Mouse (Mus musculus): ENCODE measurements at regions not wholly inside any gene's neighbourhood (a gene's known extent, or its start where the extent isn't known, plus 50 kb on each side); places are given as distances from the start of the nearest gene placed in this dataset.

GRCm38 (mm10) chr3:120477934-120478333 is 693.6 kb downstream of the Rwdd3 start:
- H3K79me2 ChIP-seq (ENCODE audit: control insufficient read depth, insufficient read depth, low read length, poor library complexity): no peaks in the 10 kb centered on the region
- no peaks in the 10 kb centered on the region for H3K36me3 ChIP-seq (ENCODE audit: control insufficient read depth in 1 of 2, insufficient read depth in 2 of 2, low read length in 2 of 2)
- no peak overlapping the region for H3K4me3 ChIP-seq (ENCODE audit: control insufficient read depth in 1 of 2, insufficient read depth in 1 of 2, low read depth in 2 of 2, low read length in 2 of 2)
- no peak overlapping the region for H3K27ac ChIP-seq (ENCODE audit: control insufficient read depth, low read depth, low read length)
- H3K9me3 ChIP-seq (replicated peaks; ENCODE audit: insufficient read depth, low read length): no peaks in the 10 kb centered on the region
- no peak for DNase-seq (ENCODE audit: low read depth, low spot score)
- no peaks in the 10 kb centered on the region for H3K27me3 ChIP-seq (ENCODE audit: control insufficient read depth in 1 of 2, insufficient read depth in 2 of 2, low read length in 2 of 2)
- TF ChIP-seq CHD1 (IDR thresholded peaks at IDR 0.05; ENCODE audit: low read depth, low read length): no peak
- TF ChIP-seq MAZ (IDR thresholded peaks at IDR 0.05; ENCODE audit: low read depth, low read length): no peak
- TF ChIP-seq GATA1 (IDR thresholded peaks at IDR 0.05; ENCODE audit: low read depth, low read length): no peak
- TF ChIP-seq GABPA (IDR thresholded peaks at IDR 0.05; ENCODE audit: low read depth, low read length): no peak
- no peak for TF ChIP-seq BHLHE40 (IDR thresholded peaks at IDR 0.05; ENCODE audit: borderline replicate concordance, low read depth, low read length)
- TF ChIP-seq NELFE (IDR thresholded peaks at IDR 0.05; ENCODE audit: low read depth, low read length): no peak
- no peak for TF ChIP-seq TBP (IDR thresholded peaks at IDR 0.05; ENCODE audit: low read depth, low read length)
- TF ChIP-seq MEF2A (IDR thresholded peaks at IDR 0.05; ENCODE audit: extremely low read depth, insufficient replicate concordance, low read depth, low read length, poor library complexity, severe bottlenecking): no peak
- no peak for TF ChIP-seq RAD21 (IDR thresholded peaks at IDR 0.05; ENCODE audit: low read depth, low read length)
- TF ChIP-seq CTCF (IDR thresholded peaks at IDR 0.05 in 2 of 3, conservative IDR thresholded peaks at IDR 0.05 in 1 of 3; ENCODE audit: control insufficient read depth in 1 of 3, insufficient read depth in 1 of 3, low read depth in 2 of 3, low read length in 3 of 3, poor library complexity in 1 of 3, severe bottlenecking in 1 of 3): no peak
- no peak overlapping the region for H3K9ac ChIP-seq (ENCODE audit: control insufficient read depth, low read depth, low read length, poor library complexity, severe bottlenecking)
- no peaks in the 10 kb centered on the region for H3K4me1 ChIP-seq (ENCODE audit: control insufficient read depth in 1 of 2, insufficient read depth in 2 of 2, low read length in 2 of 2)

- H3K36me3 ChIP-seq (ENCODE audit: control insufficient read depth in 1 of 2, insufficient read depth in 2 of 2, low read length in 2 of 2): no peaks in the 10 kb centered on the region
- no peaks in the 10 kb centered on the region for H3K79me2 ChIP-seq (ENCODE audit: control insufficient read depth, insufficient read depth, low read length, poor library complexity)
- no peaks in the 10 kb centered on the region for H3K9me3 ChIP-seq (replicated peaks; ENCODE audit: insufficient read depth, low read length)
- no peak overlapping the region for H3K4me3 ChIP-seq (ENCODE audit: control insufficient read depth in 1 of 2, insufficient read depth in 1 of 2, low read depth in 2 of 2, low read length in 2 of 2)
- H3K9ac ChIP-seq (ENCODE audit: control insufficient read depth, low read depth, low read length, poor library complexity, severe bottlenecking): no peak overlapping the region
- H3K27me3 ChIP-seq (ENCODE audit: control insufficient read depth in 1 of 2, insufficient read depth in 2 of 2, low read length in 2 of 2): no peaks in the 10 kb centered on the region
- H3K4me1 ChIP-seq (ENCODE audit: control insufficient read depth in 1 of 2, insufficient read depth in 2 of 2, low read length in 2 of 2): no peaks in the 10 kb centered on the region
- no peak overlapping the region for H3K27ac ChIP-seq (ENCODE audit: control insufficient read depth, low read depth, low read length)
- TF ChIP-seq NELFE (IDR thresholded peaks at IDR 0.05; ENCODE audit: low read depth, low read length): no peak
- TF ChIP-seq MYC (IDR thresholded peaks at IDR 0.05; ENCODE audit: low read depth, low read length): no peak
- no peak for TF ChIP-seq BHLHE40 (IDR thresholded peaks at IDR 0.05; ENCODE audit: borderline replicate concordance, low read depth, low read length)
- TF ChIP-seq E2F4 (IDR thresholded peaks at IDR 0.05; ENCODE audit: borderline replicate concordance, low read depth, low read length): no peak
- TF ChIP-seq MXI1 (IDR thresholded peaks at IDR 0.05; ENCODE audit: low read depth, low read length): no peak
- no peak for TF ChIP-seq SMC3 (IDR thresholded peaks at IDR 0.05; ENCODE audit: low read depth, low read length)
- no peak for TF ChIP-seq ELF1 (IDR thresholded peaks at IDR 0.05; ENCODE audit: low read depth, low read length)
- TF ChIP-seq MAFK (IDR thresholded peaks at IDR 0.05; ENCODE audit: borderline replicate concordance, low read depth, low read length): no peak
- TF ChIP-seq NRF1 (IDR thresholded peaks at IDR 0.05; ENCODE audit: insufficient read depth, low read depth, low read length, poor library complexity, severe bottlenecking): no peak
- no peak for TF ChIP-seq CHD2 (IDR thresholded peaks at IDR 0.05; ENCODE audit: low read length)
- TF ChIP-seq RAD21 (IDR thresholded peaks at IDR 0.05; ENCODE audit: low read depth, low read length): no peak
- no peak for TF ChIP-seq TBP (IDR thresholded peaks at IDR 0.05; ENCODE audit: low read depth, low read length)
- TF ChIP-seq CHD1 (IDR thresholded peaks at IDR 0.05; ENCODE audit: low read depth, low read length): no peak
- no peak for TF ChIP-seq USF1 (IDR thresholded peaks at IDR 0.05; ENCODE audit: low read depth, low read length)
- no peak for TF ChIP-seq SIN3A (IDR thresholded peaks at IDR 0.05; ENCODE audit: low read length)
- no peak for DNase-seq (ENCODE audit: low read depth, low spot score)
Observed at GRCm38 (mm10) chr3:120477232-120477631, 693.0 kb upstream of the Ptbp2 start.

Measured in MEL (cell line).